In the genomic region with DNA sequence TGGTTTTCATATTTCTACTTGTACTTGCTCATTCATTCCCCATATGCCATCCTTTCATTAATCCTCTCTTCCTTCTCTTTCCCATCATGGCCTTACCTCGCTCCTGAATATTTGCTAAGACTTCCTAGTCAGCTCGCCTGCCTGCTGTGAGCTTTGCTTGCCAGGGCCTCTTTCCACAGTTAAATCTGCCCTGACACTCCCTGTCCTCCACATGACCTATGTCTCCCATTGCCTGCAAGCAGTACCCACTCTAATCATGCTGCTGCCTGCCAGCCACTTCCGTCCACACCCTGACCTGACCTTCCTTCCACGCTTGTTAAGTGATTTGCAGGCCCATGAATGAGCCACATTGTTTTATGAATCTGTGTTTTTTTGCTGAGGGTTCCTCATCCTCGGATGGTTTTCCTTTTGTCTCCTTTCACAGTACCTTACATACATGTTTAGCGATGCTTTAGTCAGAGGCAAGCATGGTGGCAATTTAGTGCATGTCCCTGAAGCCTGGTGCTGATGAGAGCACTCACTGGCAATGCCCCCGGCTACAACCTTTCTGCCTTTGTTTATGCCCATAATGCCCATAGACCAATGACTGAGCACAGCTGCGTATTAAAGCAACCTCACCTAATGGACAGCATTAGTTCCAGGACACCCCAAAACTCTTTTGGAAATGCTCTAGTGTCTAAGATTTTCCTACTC, we compare ENCODE assay signal across 13 mouse cellular contexts.
A peak's percentile ranks its signal among the peaks of the same experiment; 100 is the strongest.
DNase-seq lines count a peak whose midpoint lies in the region; ATAC-seq lines count a peak whose summit lies in the region.
"Had no signal": no experiment of that assay in that cellular context is flagged by ENCODE, and none has a peak within 500 bp of the region (broad histone marks: within the 10 kb centered on the region; RNA-seq: fewer than 3 reads in every experiment).

No protein-coding gene starts in this region.

- H3K4me2 ChIP-seq in forebrain, embryonic 11.5 days (ENCODE audit: low read depth, low read length, severe bottlenecking), result no peak overlapping the region
- no peak overlapping the region for H3K4me2 ChIP-seq in hindbrain, embryonic 14.5 days (replicated peaks)
- peak overlapping the region; percentile 38 for H3K4me2 ChIP-seq in neural tube, embryonic 12.5 days (replicated peaks)
- H3K4me2 ChIP-seq: limb, embryonic 13.5 days had no signal

- DNase-seq in forebrain, embryonic 10.5 days (ENCODE audit: extremely low spot score, low spot score), result no peak
- DNase-seq in forebrain, embryonic 11.5 days (ENCODE audit: low spot score), result no peak
- peak; percentile 54 for DNase-seq in embryo, embryonic 11 days
- DNase-seq in hindbrain, embryonic 14.5 days (ENCODE audit: low spot score), result peak; percentile 30
- DNase-seq in ovary, adult 18-20 months (ENCODE audit: low spot score), result no peak
- no peak for DNase-seq in adrenal gland, adult 2 months
- no peak for DNase-seq in kidney, postnatal 10 days
- DNase-seq: kidney, postnatal 36 days had no signal

- peak overlapping the region; percentile 60 for H3K27ac ChIP-seq in forebrain, embryonic 10.5 days
- H3K27ac ChIP-seq in forebrain, embryonic 11.5 days (ENCODE audit: low read depth, low read length), result no peak overlapping the region; the same call in 1 of the 2 replicates
- H3K27ac ChIP-seq in hindbrain, embryonic 14.5 days, result peak overlapping the region; percentile 52
- H3K27ac ChIP-seq in neural tube, embryonic 12.5 days, result peak overlapping the region; percentile 69
- H3K27ac ChIP-seq: heart, embryonic 10.5 days; limb, embryonic 13.5 days had no signal

- no peak overlapping the region for H3K9ac ChIP-seq in forebrain, embryonic 11.5 days (ENCODE audit: low read length)
- H3K9ac ChIP-seq in hindbrain, embryonic 14.5 days, result no peak overlapping the region
- peak overlapping the region; percentile 3; the same call in 1 of the 2 replicates for H3K9ac ChIP-seq in neural tube, embryonic 12.5 days
- H3K9ac ChIP-seq: limb, embryonic 13.5 days had no signal

- 49% methylated on average over 8 of the region's 8 CpGs for WGBS in forebrain, embryonic 10.5 days
- WGBS in forebrain, embryonic 11.5 days, result 49% methylated on average over 8 of the region's 8 CpGs
- WGBS in hindbrain, embryonic 14.5 days, result 32% methylated on average over 8 of the region's 8 CpGs
- 19% methylated on average over 8 of the region's 8 CpGs for WGBS in neural tube, embryonic 12.5 days

- no peaks in the 10 kb centered on the region for H3K27me3 ChIP-seq in forebrain, embryonic 10.5 days (ENCODE audit: poor library complexity, severe bottlenecking)
- no peaks in the 10 kb centered on the region for H3K27me3 ChIP-seq in forebrain, embryonic 11.5 days (ENCODE audit: control insufficient read depth, insufficient read depth, low read length)
- no peaks in the 10 kb centered on the region for H3K27me3 ChIP-seq in hindbrain, embryonic 14.5 days (ENCODE audit: control insufficient read depth, insufficient read depth, low read length)
- no peaks in the 10 kb centered on the region for H3K27me3 ChIP-seq in neural tube, embryonic 12.5 days (replicated peaks)
- H3K27me3 ChIP-seq: limb, embryonic 13.5 days had no signal

- H3K4me1 ChIP-seq in forebrain, embryonic 10.5 days, result peaks cover 30% of the 10 kb centered on the region
- 0 out of 2 replicates have a peak, but pooled peaks cover 3% of the 10 kb centered on the region for H3K4me1 ChIP-seq in forebrain, embryonic 11.5 days (replicated peaks; ENCODE audit: control insufficient read depth, insufficient read depth, low read length)
- H3K4me1 ChIP-seq in hindbrain, embryonic 14.5 days (replicated peaks; ENCODE audit: control insufficient read depth, insufficient read depth, low read length), result peaks cover 13% of the 10 kb centered on the region; the same call in 1 of the 2 replicates
- H3K4me1 ChIP-seq in neural tube, embryonic 12.5 days, result peaks cover 22% of the 10 kb centered on the region
- H3K4me1 ChIP-seq: heart, embryonic 10.5 days had no signal

- H3K36me3 ChIP-seq in forebrain, embryonic 10.5 days (replicated peaks), result no peaks in the 10 kb centered on the region
- H3K36me3 ChIP-seq in forebrain, embryonic 11.5 days (ENCODE audit: control insufficient read depth, insufficient read depth, low read length), result no peaks in the 10 kb centered on the region
- H3K36me3 ChIP-seq in hindbrain, embryonic 14.5 days (replicated peaks; ENCODE audit: control insufficient read depth, insufficient read depth), result no peaks in the 10 kb centered on the region
- H3K36me3 ChIP-seq in neural tube, embryonic 12.5 days, result no peaks in the 10 kb centered on the region
- H3K36me3 ChIP-seq: heart, embryonic 10.5 days; limb, embryonic 13.5 days had no signal

- no peaks in the 10 kb centered on the region for H3K9me3 ChIP-seq in forebrain, embryonic 10.5 days
- no peaks in the 10 kb centered on the region for H3K9me3 ChIP-seq in forebrain, embryonic 11.5 days (ENCODE audit: control insufficient read depth, low read length)
- H3K9me3 ChIP-seq in hindbrain, embryonic 14.5 days (ENCODE audit: control insufficient read depth, low read length), result no peaks in the 10 kb centered on the region
- no peaks in the 10 kb centered on the region for H3K9me3 ChIP-seq in neural tube, embryonic 12.5 days
- H3K9me3 ChIP-seq: heart, embryonic 10.5 days; limb, embryonic 13.5 days had no signal

- ATAC-seq in forebrain, embryonic 11.5 days (replicated peaks; ENCODE audit: low FRiP score), result no peak
- ATAC-seq in hindbrain, embryonic 14.5 days (ENCODE audit: low FRiP score), result no peak
- peak; percentile 89 for ATAC-seq in neural tube, embryonic 12.5 days (ENCODE audit: low FRiP score, low read depth)
- ATAC-seq: lung, postnatal 0 days had no signal

- no peak overlapping the region for H3K4me3 ChIP-seq in forebrain, embryonic 10.5 days
- no peak overlapping the region for H3K4me3 ChIP-seq in forebrain, embryonic 11.5 days (ENCODE audit: low read depth, low read length)
- no peak overlapping the region for H3K4me3 ChIP-seq in hindbrain, embryonic 14.5 days (replicated peaks; ENCODE audit: low read length)
- no peak overlapping the region for H3K4me3 ChIP-seq in neural tube, embryonic 12.5 days
- H3K4me3 ChIP-seq: erythroblast, embryonic 14.5 days; heart, embryonic 10.5 days; limb, embryonic 13.5 days had no signal

Comparison
In these comparisons a context has a peak if more than half of its experiments do, and no peak if none do; other contexts are left out.
1. DNase-seq: peak in embryo, embryonic 11 days (single experiment) and hindbrain, embryonic 14.5 days (single experiment); none in forebrain, embryonic 10.5 days (single experiment), forebrain, embryonic 11.5 days (single experiment), ovary, adult 18-20 months (single experiment), adrenal gland, adult 2 months (single experiment) and kidney, postnatal 10 days (single experiment).